Mouse (Mus musculus) heart, adult 2 months (tissue): ENCODE data around the gene Fam173b. TPM values are rescaled to one million over a fixed set of nuclear protein-coding genes. Genes with fewer than 3 reads are reported as not detected.
A peak's percentile ranks its signal among the peaks of the same experiment; 100 is the strongest.
"Not testable (repeated sequence)": the region's sequence is repeated elsewhere in the genome, so short reads cannot be mapped to it uniquely, and the experiment has no call there.

Experiments
- DNase-seq, 2 experiments: peaks; one replicate each; pipeline ENCODE4 v3.0.0; 2021
- H3K27ac ChIP-seq: fragments of 200-600 bp; 2 replicates; pipeline ENCODE4 v1.8.1; 2022
- H3K27me3 ChIP-seq: fragments of 200-500 bp; 2 replicates; pipeline ENCODE4 v1.6.1; 2012; ENCODE audit warnings: mild to moderate bottlenecking, low read length, inconsistent platforms, mixed read lengths; ENCODE audit not compliant: control insufficient read depth, insufficient read depth
- H3K36me3 ChIP-seq: fragments of 200-500 bp; 2 replicates; pipeline ENCODE4 v1.6.1; 2012; ENCODE audit warnings: low read length, inconsistent platforms; ENCODE audit not compliant: control insufficient read depth, insufficient read depth
- H3K4me1 ChIP-seq: fragments of 200-500 bp; 2 replicates; pipeline ENCODE4 v1.6.1; 2011; ENCODE audit warnings: low read length; ENCODE audit not compliant: control insufficient read depth, insufficient read depth
- H3K4me3 ChIP-seq: fragments of 200-600 bp; 2 replicates; pipeline ENCODE4 v1.8.1; 2022
- H3K79me2 ChIP-seq: fragments of 200-500 bp; replicated peaks from 2 replicates; pipeline ENCODE4 v1.6.1; 2012; ENCODE audit warnings: mild to moderate bottlenecking, inconsistent platforms, low read length, moderate library complexity, mixed read lengths; ENCODE audit not compliant: control insufficient read depth, insufficient read depth
- H3K9ac ChIP-seq: fragments of 200-500 bp; 2 replicates; pipeline ENCODE4 v1.6.1; 2012; ENCODE audit warnings: low read depth, mild to moderate bottlenecking, control low read depth, inconsistent platforms, low read length, mixed read lengths
- CTCF ChIP-seq: fragments of 200-600 bp; IDR thresholded peaks from 2 replicates; pipeline ENCODE4 v1.8.1; 2022; ENCODE audit warnings: antibody characterized with exemption, mild to moderate bottlenecking, moderate library complexity
- EP300 ChIP-seq: fragments of 200-500 bp; IDR thresholded peaks from 2 replicates; pipeline ENCODE4 v1.6.1; 2011; ENCODE audit warnings: low read depth, low read length, control low read depth; ENCODE audit not compliant: insufficient read depth
- POLR2A ChIP-seq: fragments of 200-500 bp; IDR thresholded peaks from 2 replicates; pipeline ENCODE4 v1.6.1; 2011; ENCODE audit warnings: mild to moderate bottlenecking, low read depth, low read length, control low read depth; ENCODE audit not compliant: insufficient read depth
- WGBS: fragments of 180-500 bp; shearing (Covaris S2); methylation state at CpG from one replicate; pipeline ENCODE4 v1.1.7; 2018; 5-methylcytosine and 5-hydroxymethylcytosine counted together
- intact Hi-C: fragments of 180-260 bp; cut with DNase I; formaldehyde crosslinking; loops from one replicate; pipeline ENCODE4 v1.15.1; 2025
- polyA plus RNA-seq: library from polyadenylated mRNA; depleted of rRNA; stranded (reverse); fragments of >200 nt; gene quantifications from 2 replicates; pipeline ENCODE4 v1.2.3, GENCODE M21; 2012
- total RNA-seq, 2 experiments: library from RNA; stranded (reverse); gene quantifications; 2 replicates each; pipeline ENCODE4 v1.2.3; 2021

The Fam173b gene
- total and polyA plus RNA-seq, 3 experiments: 11.2 to 22.4 (median 20.0) TPM

GRCm38 (mm10) chr15:31569325-31570022 lies 32.2 kb upstream of the Fam173b start:
- DNase-seq: peak in 1 of 2 experiments; percentile 20
- no peaks in the 10 kb centered on the region for H3K27me3 ChIP-seq
- WGBS: 35% methylated on average over 9 of the region's 9 CpGs
- no peak overlapping the region for H3K27ac ChIP-seq
- TF ChIP-seq CTCF: peak; percentile 30
- TF ChIP-seq EP300: no peak
- no peak for TF ChIP-seq POLR2A
- H3K36me3 ChIP-seq: no peaks in the 10 kb centered on the region
- H3K79me2 ChIP-seq: no peaks in the 10 kb centered on the region
- intact Hi-C loops: loop anchor here (5.0 kb wide), 1 partner anchor 37 kb away; the partner anchor contains the start of gene March6
- H3K4me1 ChIP-seq: peaks cover 10% of the 10 kb centered on the region
- H3K9ac ChIP-seq: no peak overlapping the region
- H3K4me3 ChIP-seq: no peak overlapping the region

GRCm38 (mm10) chr15:31570959-31571358 lies 30.7 kb upstream of the Fam173b start:
- H3K36me3 ChIP-seq: no peaks in the 10 kb centered on the region
- no peaks in the 10 kb centered on the region for H3K27me3 ChIP-seq
- 80% methylated on average over 8 of the region's 8 CpGs for WGBS
- TF ChIP-seq POLR2A (no peak), EP300 (no peak), CTCF (no peak)
- no peak for DNase-seq
- intact Hi-C loops: no loop called here
- H3K27ac ChIP-seq: no peak overlapping the region
- H3K4me1 ChIP-seq: peaks cover 10% of the 10 kb centered on the region
- no peaks in the 10 kb centered on the region for H3K79me2 ChIP-seq
- H3K4me3 ChIP-seq: no peak overlapping the region
- no peak overlapping the region for H3K9ac ChIP-seq

- TF ChIP-seq CTCF (no peak), POLR2A (no peak), EP300 (no peak)
- Histone ChIP-seq H3K79me2 (no peaks in the 10 kb centered on the region), H3K9ac (no peak overlapping the region), H3K27ac (no peak overlapping the region), H3K4me3 (no peak overlapping the region), H3K4me1 (peaks cover 10% of the 10 kb centered on the region), H3K36me3 (no peaks in the 10 kb centered on the region), H3K27me3 (no peaks in the 10 kb centered on the region)
- 61% methylated on average over 16 of the region's 16 CpGs for WGBS
- peak; percentile 35 to 56 for DNase-seq
- intact Hi-C loops: no loop called here
Observed at GRCm38 (mm10) chr15:31571906-31572722, 29.5 kb upstream of the Fam173b start.

- DNase-seq: no peak
- H3K79me2 ChIP-seq: no peaks in the 10 kb centered on the region; the same call in 1 of the 2 replicates
- peaks cover 8% of the 10 kb centered on the region for H3K4me1 ChIP-seq
- TF ChIP-seq EP300 (no peak), POLR2A (no peak), CTCF (no peak)
- H3K36me3 ChIP-seq: no peaks in the 10 kb centered on the region
- H3K27ac ChIP-seq: no peak overlapping the region
- no peak overlapping the region for H3K9ac ChIP-seq
- H3K4me3 ChIP-seq: no peak overlapping the region
- intact Hi-C loops: no loop called here
- no peaks in the 10 kb centered on the region for H3K27me3 ChIP-seq
- WGBS: 79% methylated on average over 4 of the region's 4 CpGs
Observed at GRCm38 (mm10) chr15:31573287-31573686, 28.4 kb upstream of the Fam173b start.

GRCm38 (mm10) chr15:31573692-31574091 lies 28.0 kb upstream of the Fam173b start:
- peaks cover 8% of the 10 kb centered on the region for H3K4me1 ChIP-seq
- no peak for DNase-seq
- no peak for TF ChIP-seq POLR2A
- TF ChIP-seq EP300: no peak
- no peak for TF ChIP-seq CTCF
- H3K27me3 ChIP-seq: no peaks in the 10 kb centered on the region
- no peak overlapping the region for H3K4me3 ChIP-seq
- H3K27ac ChIP-seq: no peak overlapping the region
- no peak overlapping the region for H3K9ac ChIP-seq
- intact Hi-C loops: no loop called here
- no peaks in the 10 kb centered on the region for H3K36me3 ChIP-seq
- no peaks in the 10 kb centered on the region; the same call in 1 of the 2 replicates for H3K79me2 ChIP-seq

GRCm38 (mm10) chr15:31576076-31576475 lies 25.6 kb upstream of the Fam173b start:
- no peaks in the 10 kb centered on the region for H3K27me3 ChIP-seq
- no peak overlapping the region for H3K9ac ChIP-seq
- no peak overlapping the region for H3K27ac ChIP-seq
- 74% methylated on average over 5 of the region's 5 CpGs for WGBS
- intact Hi-C loops: no loop called here
- H3K4me3 ChIP-seq: no peak overlapping the region
- peaks cover 5% of the 10 kb centered on the region for H3K4me1 ChIP-seq
- no peak for DNase-seq
- TF ChIP-seq POLR2A (no peak), EP300 (no peak)
- no peaks in the 10 kb centered on the region; the same call in 1 of the 2 replicates for H3K79me2 ChIP-seq
- H3K36me3 ChIP-seq: no peaks in the 10 kb centered on the region

GRCm38 (mm10) chr15:31581086-31581485 lies 20.6 kb upstream of the Fam173b start:
- H3K4me3 ChIP-seq, H3K27me3 ChIP-seq, H3K9ac ChIP-seq, DNase-seq, intact Hi-C loops, H3K27ac ChIP-seq, H3K36me3 ChIP-seq, H3K79me2 ChIP-seq, H3K4me1 ChIP-seq: not testable (repeated sequence)
- WGBS: 95% methylated on average over 2 of the region's 2 CpGs
